Mouse (Mus musculus): ENCODE results near the gene Card11. TPM values are rescaled to one million over a fixed set of nuclear protein-coding genes. Genes with fewer than 3 reads are reported as not detected.

Card11 gene
- polyA plus RNA-seq, 1 experiment from 2014 or later = 0.20 TPM

- no peak for ATAC-seq (ENCODE audit: insufficient number of reproducible peaks, low FRiP score, low TSS enrichment, low read depth)
- WGBS = 89% methylated on average over 9 of the region's 9 CpGs
- no peaks in the 10 kb centered on the region for H3K36me3 ChIP-seq
- no peak overlapping the region for H3K9ac ChIP-seq
- H3K4me3 ChIP-seq (replicated peaks) = no peak overlapping the region
- H3K9me3 ChIP-seq (replicated peaks) = no peaks in the 10 kb centered on the region
- no peak overlapping the region for H3K27ac ChIP-seq (replicated peaks)
- H3K4me2 ChIP-seq (replicated peaks) = no peak overlapping the region
- H3K27me3 ChIP-seq = no peaks in the 10 kb centered on the region
- no peaks in the 10 kb centered on the region for H3K4me1 ChIP-seq
These were observed 14.9 kb downstream of the Card11 start for GRCm38 (mm10) chr5:140985311-140986050.

- Histone ChIP-seq H3K4me3 (replicated peaks) (no peak overlapping the region), H3K9me3 (replicated peaks) (0 out of 2 replicates have a peak, but pooled peaks cover 3% of the 10 kb centered on the region), H3K27me3 (no peaks in the 10 kb centered on the region), H3K27ac (replicated peaks) (no peak overlapping the region), H3K4me1 (no peaks in the 10 kb centered on the region), H3K4me2 (replicated peaks) (no peak overlapping the region), H3K9ac (no peak overlapping the region), H3K36me3 (no peaks in the 10 kb centered on the region)
- no peak for ATAC-seq (ENCODE audit: insufficient number of reproducible peaks, low FRiP score, low TSS enrichment, low read depth)
- WGBS = 20% methylated on average over 6 of the region's 6 CpGs
These were observed 19.0 kb downstream of the Card11 start for GRCm38 (mm10) chr5:140981370-140981805.

- 66% methylated on average over 5 of the region's 5 CpGs for WGBS
- H3K4me1 ChIP-seq = no peaks in the 10 kb centered on the region
- ATAC-seq (ENCODE audit: insufficient number of reproducible peaks, low FRiP score, low TSS enrichment, low read depth) = no peak
These were observed 19.6 kb downstream of the Card11 start for GRCm38 (mm10) chr5:140980783-140981182.

GRCm38 (mm10) chr5:140980051-140980450 is 20.3 kb downstream of the Card11 start:
- Histone ChIP-seq H3K4me3 (replicated peaks) (no peak overlapping the region), H3K4me1 (no peaks in the 10 kb centered on the region), H3K9me3 (replicated peaks) (0 out of 2 replicates have a peak, but pooled peaks cover 3% of the 10 kb centered on the region), H3K4me2 (replicated peaks) (no peak overlapping the region), H3K27ac (replicated peaks) (no peak overlapping the region), H3K27me3 (no peaks in the 10 kb centered on the region), H3K36me3 (no peaks in the 10 kb centered on the region), H3K9ac (no peak overlapping the region)
- WGBS = 87% methylated on average over 2 of the region's 2 CpGs
- ATAC-seq (ENCODE audit: insufficient number of reproducible peaks, low FRiP score, low TSS enrichment, low read depth) = no peak

More at GRCm38 (mm10) chr5:140980783-140981182, 19.6 kb downstream of the Card11 start:
- no peaks in the 10 kb centered on the region for H3K27me3 ChIP-seq
- H3K4me2 ChIP-seq (replicated peaks) = no peak overlapping the region
- no peak overlapping the region for H3K27ac ChIP-seq (replicated peaks)
- no peak overlapping the region for H3K4me3 ChIP-seq (replicated peaks)
- H3K9me3 ChIP-seq (replicated peaks) = 0 out of 2 replicates have a peak, but pooled peaks cover 3% of the 10 kb centered on the region
- H3K9ac ChIP-seq = no peak overlapping the region
- no peaks in the 10 kb centered on the region for H3K36me3 ChIP-seq

- H3K9ac ChIP-seq = no peak overlapping the region
These were observed 37.4 kb downstream of the Card11 start for GRCm38 (mm10) chr5:140962945-140963344.

GRCm38 (mm10) chr5:140960732-140961131 is 39.6 kb downstream of the Card11 start:
- Histone ChIP-seq H3K9ac (no peak overlapping the region), H3K4me2 (replicated peaks) (no peak overlapping the region), H3K4me3 (replicated peaks) (no peak overlapping the region), H3K4me1 (no peaks in the 10 kb centered on the region), H3K27me3 (no peaks in the 10 kb centered on the region), H3K36me3 (no peaks in the 10 kb centered on the region), H3K27ac (replicated peaks) (no peak overlapping the region), H3K9me3 (replicated peaks) (no peaks in the 10 kb centered on the region)
- no peak for ATAC-seq (ENCODE audit: insufficient number of reproducible peaks, low FRiP score, low TSS enrichment, low read depth)
- WGBS = 74% methylated on average over 6 of the region's 6 CpGs

More at GRCm38 (mm10) chr5:140962945-140963344, 37.4 kb downstream of the Card11 start:
- ATAC-seq (ENCODE audit: insufficient number of reproducible peaks, low FRiP score, low TSS enrichment, low read depth) = no peak
- Histone ChIP-seq H3K4me3 (replicated peaks) (no peak overlapping the region), H3K27ac (replicated peaks) (no peak overlapping the region), H3K4me2 (replicated peaks) (no peak overlapping the region), H3K4me1 (no peaks in the 10 kb centered on the region), H3K36me3 (no peaks in the 10 kb centered on the region), H3K27me3 (no peaks in the 10 kb centered on the region), H3K9me3 (replicated peaks) (no peaks in the 10 kb centered on the region)
- WGBS = 41% methylated on average over 9 of the region's 9 CpGs

GRCm38 (mm10) chr5:140959160-140959559 is 41.2 kb downstream of the Card11 start:
- no peaks in the 10 kb centered on the region for H3K9me3 ChIP-seq (replicated peaks)
- H3K4me3 ChIP-seq (replicated peaks) = no peak overlapping the region
- no peak overlapping the region for H3K4me2 ChIP-seq (replicated peaks)
- no peak for ATAC-seq (ENCODE audit: insufficient number of reproducible peaks, low FRiP score, low TSS enrichment, low read depth)
- H3K27me3 ChIP-seq = no peaks in the 10 kb centered on the region
- no peak overlapping the region for H3K27ac ChIP-seq (replicated peaks)
- no peak overlapping the region for H3K9ac ChIP-seq
- WGBS = 61% methylated on average over 6 of the region's 6 CpGs
- H3K36me3 ChIP-seq = no peaks in the 10 kb centered on the region
- no peaks in the 10 kb centered on the region for H3K4me1 ChIP-seq

- no peak for ATAC-seq (ENCODE audit: insufficient number of reproducible peaks, low FRiP score, low TSS enrichment, low read depth)
- 84% methylated on average over 4 of the region's 4 CpGs for WGBS
These were observed 43.3 kb downstream of the Card11 start for GRCm38 (mm10) chr5:140957106-140957505.

GRCm38 (mm10) chr5:140955666-140956065 is 44.7 kb downstream of the Card11 start:
- Histone ChIP-seq H3K27ac (replicated peaks) (no peak overlapping the region), H3K9me3 (replicated peaks) (no peaks in the 10 kb centered on the region), H3K27me3 (no peaks in the 10 kb centered on the region), H3K9ac (no peak overlapping the region), H3K4me3 (replicated peaks) (no peak overlapping the region), H3K36me3 (no peaks in the 10 kb centered on the region), H3K4me2 (replicated peaks) (no peak overlapping the region), H3K4me1 (no peaks in the 10 kb centered on the region)
- ATAC-seq (ENCODE audit: insufficient number of reproducible peaks, low FRiP score, low TSS enrichment, low read depth) = no peak
- WGBS = 94% methylated on average over 1 of the region's 1 CpGs

More at GRCm38 (mm10) chr5:140957106-140957505, 43.3 kb downstream of the Card11 start:
- Histone ChIP-seq H3K9me3 (replicated peaks) (no peaks in the 10 kb centered on the region), H3K4me1 (no peaks in the 10 kb centered on the region), H3K4me3 (replicated peaks) (no peak overlapping the region), H3K36me3 (no peaks in the 10 kb centered on the region), H3K27ac (replicated peaks) (no peak overlapping the region), H3K4me2 (replicated peaks) (no peak overlapping the region), H3K9ac (no peak overlapping the region), H3K27me3 (no peaks in the 10 kb centered on the region)

- Histone ChIP-seq H3K4me3 (replicated peaks) (no peak overlapping the region), H3K9me3 (replicated peaks) (no peaks in the 10 kb centered on the region), H3K4me1 (no peaks in the 10 kb centered on the region), H3K36me3 (no peaks in the 10 kb centered on the region), H3K4me2 (replicated peaks) (no peak overlapping the region), H3K27ac (replicated peaks) (no peak overlapping the region), H3K9ac (no peak overlapping the region), H3K27me3 (no peaks in the 10 kb centered on the region)
- 84% methylated on average over 5 of the region's 5 CpGs for WGBS
- ATAC-seq (ENCODE audit: insufficient number of reproducible peaks, low FRiP score, low TSS enrichment, low read depth) = no peak
These were observed 48.6 kb downstream of the Card11 start for GRCm38 (mm10) chr5:140951801-140952200.

- Histone ChIP-seq H3K27me3 (no peaks in the 10 kb centered on the region), H3K4me1 (no peaks in the 10 kb centered on the region), H3K9ac (no peak overlapping the region), H3K4me2 (replicated peaks) (no peak overlapping the region), H3K36me3 (no peaks in the 10 kb centered on the region), H3K27ac (replicated peaks) (no peak overlapping the region), H3K9me3 (replicated peaks) (no peaks in the 10 kb centered on the region), H3K4me3 (replicated peaks) (no peak overlapping the region)
- WGBS = 58% methylated on average over 10 of the region's 10 CpGs
- no peak for ATAC-seq (ENCODE audit: insufficient number of reproducible peaks, low FRiP score, low TSS enrichment, low read depth)
These were observed 52.4 kb downstream of the Card11 start for GRCm38 (mm10) chr5:140948009-140948408.

GRCm38 (mm10) chr5:140946034-140946433 is 54.3 kb downstream of the Card11 start:
- no peak overlapping the region for H3K27ac ChIP-seq (replicated peaks)
- no peaks in the 10 kb centered on the region for H3K9me3 ChIP-seq (replicated peaks)
- H3K9ac ChIP-seq = no peak overlapping the region
- 0 out of 2 replicates have a peak, but pooled peaks cover 4% of the 10 kb centered on the region for H3K4me1 ChIP-seq
- no peaks in the 10 kb centered on the region for H3K36me3 ChIP-seq
- ATAC-seq (ENCODE audit: insufficient number of reproducible peaks, low FRiP score, low TSS enrichment, low read depth) = no peak
- H3K27me3 ChIP-seq = no peaks in the 10 kb centered on the region
- H3K4me3 ChIP-seq (replicated peaks) = no peak overlapping the region
- 67% methylated on average over 6 of the region's 6 CpGs for WGBS
- H3K4me2 ChIP-seq (replicated peaks) = no peak overlapping the region
